Mouse (Mus musculus) heart, embryonic 12.5 days (tissue): Measurements from ENCODE around the gene Chd2. TPM values are rescaled to one million over a fixed set of nuclear protein-coding genes. Genes with fewer than 3 reads are reported as not detected.

Source experiments
- ATAC-seq: fragments of 200-750 bp; cut with Nextera tagmentation; 2 replicates; pipeline ENCODE4 v1.8.0; 2017; ENCODE audit warnings: moderate TSS enrichment, moderate library complexity; ENCODE audit not compliant: insufficient number of reproducible peaks, low FRiP score
- H3K27ac ChIP-seq: fragments of 300-500 bp; sonication (generic); 2 replicates; pipeline ENCODE4 v1.5.1; 2016; ENCODE audit warnings: mild to moderate bottlenecking, moderate library complexity; ENCODE audit not compliant: poor library complexity, severe bottlenecking
- H3K27me3 ChIP-seq: fragments of 300-500 bp; sonication (generic); replicated peaks from 2 replicates; pipeline ENCODE4 v1.6.1; 2016; ENCODE audit warnings: mild to moderate bottlenecking, moderate library complexity
- H3K36me3 ChIP-seq: fragments of 300-500 bp; sonication (generic); 2 replicates; pipeline ENCODE4 v1.6.1; 2016; ENCODE audit warnings: mild to moderate bottlenecking, moderate library complexity
- H3K4me1 ChIP-seq: fragments of 300-500 bp; sonication (generic); replicated peaks from 2 replicates; pipeline ENCODE4 v1.6.1; 2016; ENCODE audit warnings: mild to moderate bottlenecking
- H3K4me2 ChIP-seq: fragments of 300-500 bp; sonication (generic); 2 replicates; pipeline ENCODE4 v1.6.1; 2016; ENCODE audit warnings: mild to moderate bottlenecking, moderate library complexity
- H3K4me3 ChIP-seq: fragments of 300-500 bp; sonication (generic); 2 replicates; pipeline ENCODE4 v1.5.1; 2016; ENCODE audit warnings: mild to moderate bottlenecking
- H3K9ac ChIP-seq: fragments of 300-500 bp; sonication (generic); 2 replicates; pipeline ENCODE4 v1.6.1; 2016; ENCODE audit warnings: mild to moderate bottlenecking, moderate library complexity
- H3K9me3 ChIP-seq: fragments of 300-500 bp; sonication (generic); replicated peaks from 2 replicates; pipeline ENCODE4 v1.6.1; 2016; ENCODE audit warnings: mild to moderate bottlenecking, moderate library complexity
- WGBS: fragments of 180-500 bp; shearing (Covaris S2); methylation state at CpG from one replicate; pipeline ENCODE4 v1.1.7; 2016; 5-methylcytosine and 5-hydroxymethylcytosine counted together
- polyA plus RNA-seq: library from polyadenylated mRNA; unstranded; fragments of >200 nt; fragmentation: Nextera tagmentation; extraction: Ambion mirVana; gene quantifications from 2 replicates; pipeline ENCODE4 v1.2.1, GENCODE M21; 2016

Chd2 gene
- polyA plus RNA-seq, 1 experiment from 2014 or later = 50.4 TPM

- ATAC-seq = no peak
Measured at GRCm38 (mm10) chr7:73538424-73539079, 3.1 kb downstream of the Chd2 start.

GRCm38 (mm10) chr7:73537634-73538423 lies 3.8 kb downstream of the Chd2 start:
- ATAC-seq = peak; percentile 97

More at GRCm38 (mm10) chr7:73538424-73539079, 3.1 kb downstream of the Chd2 start:
- H3K27ac ChIP-seq = peak overlapping the region; percentile 98
- peak overlapping the region; percentile 52 for H3K4me3 ChIP-seq
- peaks cover 7% of the 10 kb centered on the region for H3K36me3 ChIP-seq
- H3K9me3 ChIP-seq = no peaks in the 10 kb centered on the region
- peak overlapping the region; percentile 68 for H3K4me2 ChIP-seq
- H3K4me1 ChIP-seq = peaks cover 27% of the 10 kb centered on the region
- 11% methylated on average over 4 of the region's 4 CpGs for WGBS
- H3K9ac ChIP-seq = peak overlapping the region; percentile 70
- no peaks in the 10 kb centered on the region for H3K27me3 ChIP-seq

GRCm38 (mm10) chr7:73537228-73537627 lies 4.4 kb downstream of the Chd2 start:
- Histone ChIP-seq H3K36me3 (peaks cover 3% of the 10 kb centered on the region), H3K4me1 (peaks cover 36% of the 10 kb centered on the region), H3K4me2 (peak overlapping the region; percentile 68), H3K9me3 (no peaks in the 10 kb centered on the region), H3K4me3 (peak overlapping the region; percentile 52), H3K9ac (peak overlapping the region; percentile 70), H3K27ac (peak overlapping the region; percentile 98), H3K27me3 (no peaks in the 10 kb centered on the region)
- no peak for ATAC-seq
- WGBS = 21% methylated on average over 10 of the region's 10 CpGs

More at GRCm38 (mm10) chr7:73537634-73538423, 3.8 kb downstream of the Chd2 start:
- Histone ChIP-seq H3K4me2 (peak overlapping the region; percentile 68), H3K4me3 (peak overlapping the region; percentile 52), H3K9ac (peak overlapping the region; percentile 70), H3K9me3 (no peaks in the 10 kb centered on the region), H3K36me3 (peaks cover 5% of the 10 kb centered on the region), H3K27me3 (no peaks in the 10 kb centered on the region), H3K27ac (peak overlapping the region; percentile 98), H3K4me1 (peaks cover 34% of the 10 kb centered on the region)
- under 1% methylated on average over 46 of the region's 46 CpGs for WGBS

- peaks cover 6% of the 10 kb centered on the region for H3K36me3 ChIP-seq
- no peaks in the 10 kb centered on the region for H3K9me3 ChIP-seq
- H3K27ac ChIP-seq = no peak overlapping the region
- H3K27me3 ChIP-seq = no peaks in the 10 kb centered on the region
- peaks cover 42% of the 10 kb centered on the region for H3K4me1 ChIP-seq
- WGBS = 75% methylated on average over 2 of the region's 2 CpGs
- H3K4me3 ChIP-seq = no peak overlapping the region
- ATAC-seq = no peak
- H3K4me2 ChIP-seq = peak overlapping the region; percentile 68
- H3K9ac ChIP-seq = no peak overlapping the region
Measured at GRCm38 (mm10) chr7:73536579-73536978, 5.1 kb downstream of the Chd2 start.

GRCm38 (mm10) chr7:73535861-73536200 lies 5.8 kb downstream of the Chd2 start:
- peak overlapping the region; percentile 13; the same call in 1 of the 2 replicates for H3K4me2 ChIP-seq
- peaks cover 6% of the 10 kb centered on the region for H3K36me3 ChIP-seq
- H3K9ac ChIP-seq = 0 out of 2 replicates have a peak overlapping the region, but pooled peaks have one; percentile 24
- peak overlapping the region; percentile 41; the same call in 1 of the 2 replicates for H3K27ac ChIP-seq
- 70% methylated on average over 4 of the region's 4 CpGs for WGBS
- peaks cover 48% of the 10 kb centered on the region for H3K4me1 ChIP-seq
- no peak overlapping the region for H3K4me3 ChIP-seq
- no peak for ATAC-seq
- H3K9me3 ChIP-seq = no peaks in the 10 kb centered on the region
- no peaks in the 10 kb centered on the region for H3K27me3 ChIP-seq

- H3K4me1 ChIP-seq = peaks cover 48% of the 10 kb centered on the region
- H3K9me3 ChIP-seq = no peaks in the 10 kb centered on the region
- peaks cover 8% of the 10 kb centered on the region for H3K36me3 ChIP-seq
- 54% methylated on average over 2 of the region's 2 CpGs for WGBS
- 0 out of 2 replicates have a peak overlapping the region, but pooled peaks have one; percentile 43 for H3K9ac ChIP-seq
- no peak for ATAC-seq
- no peak overlapping the region for H3K4me3 ChIP-seq
- peak overlapping the region; percentile 13; the same call in 1 of the 2 replicates for H3K4me2 ChIP-seq
- H3K27me3 ChIP-seq = no peaks in the 10 kb centered on the region
- H3K27ac ChIP-seq = peak overlapping the region; percentile 64; the same call in 1 of the 2 replicates
Measured at GRCm38 (mm10) chr7:73534937-73535860, 6.4 kb downstream of the Chd2 start.

- WGBS = 37% methylated on average over 2 of the region's 2 CpGs
- Histone ChIP-seq H3K9ac (peak overlapping the region; percentile 61; the same call in 1 of the 2 replicates), H3K4me3 (no peak overlapping the region), H3K4me1 (peaks cover 48% of the 10 kb centered on the region), H3K27ac (peak overlapping the region; percentile 69), H3K27me3 (no peaks in the 10 kb centered on the region), H3K9me3 (no peaks in the 10 kb centered on the region), H3K36me3 (peaks cover 19% of the 10 kb centered on the region), H3K4me2 (0 out of 2 replicates have a peak overlapping the region, but pooled peaks have one; percentile 5)
- no peak for ATAC-seq
Measured at GRCm38 (mm10) chr7:73533457-73533856, 8.2 kb downstream of the Chd2 start.

- ATAC-seq = no peak
- H3K9me3 ChIP-seq = no peaks in the 10 kb centered on the region
- peak overlapping the region; percentile 69 for H3K27ac ChIP-seq
- no peak overlapping the region for H3K4me2 ChIP-seq
- no peaks in the 10 kb centered on the region for H3K27me3 ChIP-seq
- H3K4me3 ChIP-seq = no peak overlapping the region
- peaks cover 22% of the 10 kb centered on the region for H3K36me3 ChIP-seq
- 57% methylated on average over 3 of the region's 3 CpGs for WGBS
- peak overlapping the region; percentile 3; the same call in 1 of the 2 replicates for H3K9ac ChIP-seq
- H3K4me1 ChIP-seq = peaks cover 48% of the 10 kb centered on the region
Measured at GRCm38 (mm10) chr7:73532916-73533315, 8.7 kb downstream of the Chd2 start.

GRCm38 (mm10) chr7:73532139-73532538 lies 9.5 kb downstream of the Chd2 start:
- Histone ChIP-seq H3K4me1 (peaks cover 52% of the 10 kb centered on the region), H3K27ac (0 out of 2 replicates have a peak overlapping the region, but pooled peaks have one; percentile 2), H3K4me2 (no peak overlapping the region), H3K36me3 (peaks cover 29% of the 10 kb centered on the region), H3K4me3 (no peak overlapping the region), H3K27me3 (no peaks in the 10 kb centered on the region), H3K9ac (no peak overlapping the region), H3K9me3 (no peaks in the 10 kb centered on the region)
- no peak for ATAC-seq
- 82% methylated on average over 3 of the region's 3 CpGs for WGBS

- H3K4me3 ChIP-seq = no peak overlapping the region
- H3K9me3 ChIP-seq = no peaks in the 10 kb centered on the region
- H3K27me3 ChIP-seq = no peaks in the 10 kb centered on the region
- H3K36me3 ChIP-seq = peaks cover 30% of the 10 kb centered on the region
- no peak overlapping the region for H3K9ac ChIP-seq
- peaks cover 55% of the 10 kb centered on the region for H3K4me1 ChIP-seq
- 0 out of 2 replicates have a peak overlapping the region, but pooled peaks have one; percentile 2 for H3K27ac ChIP-seq
- no peak overlapping the region for H3K4me2 ChIP-seq
- 72% methylated on average over 7 of the region's 7 CpGs for WGBS
- no peak for ATAC-seq
Measured at GRCm38 (mm10) chr7:73531506-73532093, 10.0 kb downstream of the Chd2 start.
